Mouse (Mus musculus) spleen, adult 2 months (tissue): ENCODE measurements at regions not wholly inside any gene's neighbourhood (a gene's known extent, or its start where the extent isn't known, plus 50 kb on each side); places are given as distances from the start of the nearest gene placed in this dataset.
"Not testable (repeated sequence)": the region's sequence is repeated elsewhere in the genome, so short reads cannot be mapped to it uniquely, and the experiment has no call there.

Source experiments
- DNase-seq, 2 experiments: peaks; one replicate each; pipeline versions ENCODE4 v3.0.0 to v3.0.0-alpha.2; 2012 to 2021; ENCODE audit warnings: low spot score in 2 of 2, low read depth in 1 of 2
- H3K27ac ChIP-seq: fragments of 200-500 bp; 2 replicates; pipeline ENCODE4 v1.5.1; 2012; ENCODE audit warnings: low read length, inconsistent platforms; ENCODE audit not compliant: insufficient read depth
- H3K27me3 ChIP-seq: fragments of 200-500 bp; 2 replicates; pipeline ENCODE4 v1.6.1; 2012; ENCODE audit warnings: mild to moderate bottlenecking, moderate library complexity, low read length, inconsistent platforms; ENCODE audit not compliant: control insufficient read depth, insufficient read depth
- H3K36me3 ChIP-seq: fragments of 200-500 bp; 2 replicates; pipeline ENCODE4 v1.6.1; 2012; ENCODE audit warnings: mild to moderate bottlenecking, low read length, inconsistent platforms; ENCODE audit not compliant: control insufficient read depth, insufficient read depth
- H3K4me1 ChIP-seq: fragments of 200-500 bp; 2 replicates; pipeline ENCODE4 v1.6.1; 2011; ENCODE audit warnings: inconsistent platforms; ENCODE audit not compliant: control insufficient read depth, insufficient read depth, insufficient read length
- H3K4me3 ChIP-seq: fragments of 200-500 bp; 2 replicates; pipeline ENCODE4 v1.5.1; 2011; ENCODE audit warnings: mild to moderate bottlenecking, inconsistent platforms; ENCODE audit not compliant: insufficient read depth, insufficient read length; ENCODE audit errors: extremely low read depth
- CTCF ChIP-seq: fragments of 200-500 bp; IDR thresholded peaks from 2 replicates; pipeline ENCODE4 v1.5.1; 2011; ENCODE audit warnings: mild to moderate bottlenecking, inconsistent platforms; ENCODE audit not compliant: insufficient read depth, insufficient read length, insufficient replicate concordance; ENCODE audit errors: extremely low read depth
- POLR2A ChIP-seq: fragments of 200-500 bp; IDR thresholded peaks from 2 replicates; pipeline ENCODE4 v1.6.1; 2011; ENCODE audit warnings: low read depth, low read length, inconsistent platforms
- WGBS: fragments of 180-500 bp; shearing (Covaris S2); methylation state at CpG from one replicate; pipeline ENCODE4 v1.1.7; 2018; 5-methylcytosine and 5-hydroxymethylcytosine counted together

GRCm38 (mm10) chr8:115991989-115992388 lies 284.4 kb upstream of the Maf start:
- WGBS = 87% methylated on average over 6 of the region's 6 CpGs
- no peak for TF ChIP-seq CTCF
- no peak for TF ChIP-seq POLR2A

DNA sequence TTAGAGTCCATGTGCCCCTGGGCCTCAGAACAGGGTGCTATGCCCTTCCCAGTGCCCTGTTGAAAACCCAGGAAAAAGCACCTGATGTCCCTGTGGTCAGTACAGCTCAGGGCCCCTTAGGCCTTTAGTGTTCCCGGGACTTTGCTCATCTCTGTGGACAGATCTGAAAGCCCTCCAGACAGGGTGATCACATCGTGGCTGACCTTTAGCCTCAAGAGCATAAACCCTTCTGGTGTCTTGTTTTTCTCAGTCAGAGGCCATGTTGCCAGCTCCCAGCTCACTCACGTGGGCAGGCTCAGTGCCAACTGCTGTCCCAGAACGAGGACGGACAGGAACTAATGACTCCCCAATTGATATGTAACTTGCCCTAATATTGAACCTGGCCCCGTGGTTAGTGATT lies 275.8 kb upstream of the Maf start:
- Histone ChIP-seq H3K4me3 (no peak overlapping the region), H3K36me3 (no peaks in the 10 kb centered on the region), H3K27me3 (no peaks in the 10 kb centered on the region), H3K27ac (no peak overlapping the region), H3K4me1 (no peaks in the 10 kb centered on the region)
- 80% methylated on average over 6 of the region's 6 CpGs for WGBS
- no peak for DNase-seq
- TF ChIP-seq POLR2A = no peak
- no peak for TF ChIP-seq CTCF

More at GRCm38 (mm10) chr8:115991989-115992388, 284.4 kb upstream of the Maf start:
- Histone ChIP-seq H3K4me3 (no peak overlapping the region), H3K27ac (no peak overlapping the region), H3K36me3 (no peaks in the 10 kb centered on the region), H3K27me3 (no peaks in the 10 kb centered on the region), H3K4me1 (no peaks in the 10 kb centered on the region)
- no peak for DNase-seq

GRCm38 (mm10) chr8:115982326-115982725 lies 274.7 kb upstream of the Maf start:
- DNase-seq = no peak
- H3K4me1 ChIP-seq = no peaks in the 10 kb centered on the region
- no peak overlapping the region for H3K4me3 ChIP-seq
- WGBS = 86% methylated on average over 3 of the region's 3 CpGs
- no peaks in the 10 kb centered on the region for H3K27me3 ChIP-seq
- TF ChIP-seq POLR2A = no peak
- no peak for TF ChIP-seq CTCF
- no peaks in the 10 kb centered on the region for H3K36me3 ChIP-seq
- H3K27ac ChIP-seq = no peak overlapping the region

DNA sequence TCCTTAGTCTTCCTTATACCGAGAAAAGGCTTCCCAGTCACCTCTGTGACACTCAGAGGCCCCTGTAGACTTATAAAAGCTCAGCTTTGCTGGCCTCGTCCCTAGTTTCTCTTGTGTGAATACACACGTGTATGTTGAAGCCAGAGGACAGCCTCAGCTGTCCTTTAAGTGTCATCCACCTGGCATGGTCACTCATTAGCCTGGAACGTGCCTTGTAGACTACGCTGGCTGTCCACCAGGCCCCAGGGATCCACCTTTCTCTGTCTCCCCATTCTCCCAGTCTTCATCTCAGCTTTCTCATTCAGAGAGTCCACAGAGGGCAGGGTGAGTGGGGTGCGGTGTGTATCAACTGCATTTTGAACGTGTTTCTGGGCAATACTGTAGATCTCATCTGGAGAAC lies 273.8 kb upstream of the Maf start:
- Histone ChIP-seq H3K4me1 (no peaks in the 10 kb centered on the region), H3K4me3 (no peak overlapping the region), H3K27me3 (no peaks in the 10 kb centered on the region), H3K36me3 (no peaks in the 10 kb centered on the region), H3K27ac (no peak overlapping the region)
- TF ChIP-seq CTCF = no peak
- TF ChIP-seq POLR2A = no peak
- no peak for DNase-seq
- 82% methylated on average over 7 of the region's 7 CpGs for WGBS

GRCm38 (mm10) chr8:115980616-115981015 lies 273.0 kb upstream of the Maf start:
- Histone ChIP-seq H3K27ac (no peak overlapping the region), H3K36me3 (no peaks in the 10 kb centered on the region), H3K27me3 (no peaks in the 10 kb centered on the region), H3K4me3 (no peak overlapping the region), H3K4me1 (no peaks in the 10 kb centered on the region)
- DNase-seq = no peak
- TF ChIP-seq CTCF (no peak), POLR2A (no peak)
- WGBS = 87% methylated on average over 3 of the region's 3 CpGs

DNA sequence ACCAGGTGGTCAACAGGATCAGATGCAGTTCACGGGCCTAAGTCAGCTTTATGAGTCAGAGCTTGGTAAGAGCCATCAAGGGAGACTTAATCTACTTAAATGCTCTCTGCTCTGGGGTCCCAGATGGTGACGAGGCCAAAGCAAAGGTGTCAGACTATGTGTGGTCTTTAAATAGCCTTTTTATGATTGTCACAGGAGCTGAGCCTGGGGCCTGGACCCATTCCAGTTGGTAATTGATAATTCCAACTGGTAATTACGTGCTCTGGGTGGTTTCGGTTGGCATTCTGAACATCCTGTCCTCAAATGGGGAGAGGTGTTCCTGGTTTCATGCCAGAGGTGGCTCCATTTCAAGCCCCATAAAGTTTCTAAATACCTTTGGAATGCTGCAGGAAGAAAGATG lies 269.6 kb upstream of the Maf start:
- WGBS = 81% methylated on average over 4 of the region's 4 CpGs
- no peak for TF ChIP-seq POLR2A
- no peak for TF ChIP-seq CTCF
- no peaks in the 10 kb centered on the region for H3K4me1 ChIP-seq
- no peak overlapping the region for H3K27ac ChIP-seq
- H3K36me3 ChIP-seq = no peaks in the 10 kb centered on the region
- DNase-seq = no peak
- H3K27me3 ChIP-seq = no peaks in the 10 kb centered on the region
- no peak overlapping the region for H3K4me3 ChIP-seq

GRCm38 (mm10) chr8:115974706-115975105 lies 267.1 kb upstream of the Maf start:
- no peak for DNase-seq
- no peaks in the 10 kb centered on the region for H3K4me1 ChIP-seq
- TF ChIP-seq CTCF = no peak
- TF ChIP-seq POLR2A = no peak
- no peak overlapping the region for H3K4me3 ChIP-seq
- no peak overlapping the region for H3K27ac ChIP-seq
- no peaks in the 10 kb centered on the region for H3K36me3 ChIP-seq
- no peaks in the 10 kb centered on the region for H3K27me3 ChIP-seq
- WGBS = 51% methylated on average over 2 of the region's 2 CpGs

DNA sequence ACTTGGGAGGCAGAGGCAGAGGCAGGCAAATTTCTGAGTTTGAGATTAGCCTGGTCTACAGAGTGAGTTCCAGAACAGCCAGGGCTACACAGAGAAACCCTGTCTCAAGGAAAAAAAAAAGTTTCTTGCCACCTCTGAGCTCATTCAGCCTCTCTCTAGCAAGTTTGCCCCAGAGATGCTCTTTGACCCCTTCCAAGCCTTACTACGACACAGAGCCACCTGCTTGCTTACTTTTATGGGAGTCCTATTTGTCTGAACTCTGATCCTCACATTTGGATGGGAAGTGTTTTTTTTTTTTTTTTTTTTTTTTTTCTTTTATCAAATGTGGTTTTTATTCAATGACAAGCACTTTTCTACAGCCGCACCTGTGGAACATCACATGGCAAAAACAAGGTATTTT lies 263.8 kb upstream of the Maf start:
- not testable (repeated sequence) for H3K36me3 ChIP-seq, H3K27ac ChIP-seq, DNase-seq, H3K27me3 ChIP-seq, H3K4me3 ChIP-seq, H3K4me1 ChIP-seq
- 79% methylated on average over 2 of the region's 2 CpGs for WGBS
